Mouse (Mus musculus): Measurements from ENCODE around the gene Olfr206. TPM values are rescaled to one million over a fixed set of nuclear protein-coding genes. Genes with fewer than 3 reads are reported as not detected.

The Olfr206 gene
- polyA plus RNA-seq (2017; shearing (Covaris generic)): not detected

GRCm38 (mm10) chr16:59349146-59349545 lies at the start of gene Olfr206:
Gene Olfr206, minus strand, starts transcription at chr16:59349246.

GRCm38 (mm10) chr16:59363893-59364292 lies 14.8 kb upstream of the Olfr206 start, which contains the start of gene Olfr209:
Gene Olfr209, minus strand, starts transcription at chr16:59363993.

GRCm38 (mm10) chr16:59331038-59331437 lies 18.0 kb downstream of the Olfr206 start, which contains the start of gene Olfr205:
Gene Olfr205, minus strand, starts transcription at chr16:59331138.

GRCm38 (mm10) chr16:59318148-59318547 lies 30.9 kb downstream of the Olfr206 start, which contains the start of gene Olfr204:
Gene Olfr204, minus strand, starts transcription at chr16:59318248.

GRCm38 (mm10) chr16:59298581-59298980 lies 50.5 kb downstream of the Olfr206 start, which contains the start of gene Olfr203:
Gene Olfr203, plus strand, starts transcription at chr16:59298881.

Other genes with a start within 250 kb of the Olfr206 start
- not detected for gene Olfr193, start 237.4 kb downstream of the Olfr206 start, polyA plus RNA-seq (2017; shearing (Covaris generic))
- not detected for gene Olfr194, start 228.2 kb downstream of the Olfr206 start, polyA plus RNA-seq (2017; shearing (Covaris generic))
- not detected for gene Olfr195, start 202.2 kb downstream of the Olfr206 start, polyA plus RNA-seq (2017; shearing (Covaris generic))
- gene Olfr196, start 178.8 kb downstream of the Olfr206 start, polyA plus RNA-seq (2017; shearing (Covaris generic)): not detected
- gene Olfr198, start 145.7 kb downstream of the Olfr206 start, polyA plus RNA-seq (2017; shearing (Covaris generic)): not detected
- gene Olfr199, start 129.5 kb downstream of the Olfr206 start, polyA plus RNA-seq (2017; shearing (Covaris generic)): not detected
- not detected for gene Olfr201, start 76.6 kb downstream of the Olfr206 start, polyA plus RNA-seq (2017; shearing (Covaris generic))
- not detected for gene Olfr202, start 62.5 kb downstream of the Olfr206 start, polyA plus RNA-seq (2017; shearing (Covaris generic))
- not detected for gene Olfr203, start 50.4 kb downstream of the Olfr206 start, polyA plus RNA-seq (2017; shearing (Covaris generic))
- gene Olfr204, start 31.0 kb downstream of the Olfr206 start, polyA plus RNA-seq (2017; shearing (Covaris generic)): not detected
- not detected for gene Olfr205, start 18.1 kb downstream of the Olfr206 start, polyA plus RNA-seq (2017; shearing (Covaris generic))
- not detected for gene Olfr209, start 14.7 kb upstream of the Olfr206 start, polyA plus RNA-seq (2017; shearing (Covaris generic))
- not detected for gene Gabrr3, start 58.1 kb upstream of the Olfr206 start, polyA plus RNA-seq (2017; shearing (Covaris generic))
- 90.8 TPM for gene Riox2, start 122.5 kb upstream of the Olfr206 start, polyA plus RNA-seq (2017; shearing (Covaris generic))

All from CD4-positive, CD25-positive, alpha-beta regulatory T cell, adult 9 weeks (primary cell).